Mouse (Mus musculus): ENCODE data around the gene Zfp114. TPM values are rescaled to one million over a fixed set of nuclear protein-coding genes. Genes with fewer than 3 reads are reported as not detected.

Zfp114 gene
- 3.8 TPM in 2 replicates for polyA plus RNA-seq (2015; fragmentation: Nextera tagmentation; extraction: Ambion mirVana)

DNA sequence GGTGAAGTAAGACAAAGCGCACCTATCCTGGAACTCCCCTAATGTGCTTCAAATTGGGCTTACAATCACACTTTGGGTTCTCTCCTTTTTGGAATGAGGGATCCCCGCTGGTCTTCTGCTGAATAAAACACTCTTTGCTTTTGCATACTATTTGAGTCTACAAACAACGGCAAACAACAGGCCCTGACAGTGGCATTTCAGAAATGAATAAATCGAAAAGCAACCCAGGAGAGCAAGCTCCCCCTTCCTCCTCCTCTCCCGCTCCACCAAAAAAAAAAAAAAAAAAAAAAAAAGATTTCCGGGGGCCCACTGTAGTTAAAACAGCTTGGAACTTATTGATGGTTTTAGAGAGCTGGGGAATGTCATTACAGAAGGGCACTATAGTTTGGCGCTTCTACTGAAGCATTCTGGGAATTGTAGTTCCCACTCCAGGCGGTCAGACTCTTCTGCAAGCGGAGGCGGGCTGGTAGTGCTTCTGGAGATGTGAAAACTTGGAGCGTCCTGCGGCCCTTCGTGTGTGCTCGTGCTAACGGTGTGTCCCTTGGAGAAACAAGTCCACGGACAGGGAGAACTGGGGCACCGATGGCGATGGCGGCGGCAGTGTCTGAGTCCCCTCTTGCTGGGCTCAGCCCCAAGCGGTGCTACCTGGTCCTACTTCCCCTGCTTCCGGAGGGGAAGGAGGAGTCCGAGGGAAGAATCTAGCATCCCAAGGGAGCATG, at the start of gene Zfp114:
Zfp114 (plus strand) TSS at position 443 of the 719 bp plus-strand sequence.
- H3K36me3 ChIP-seq = no peaks in the 10 kb centered on the region
- H3K27ac ChIP-seq = peak within 1 kb of the TSS; percentile 55; the same call in 1 of the 2 replicates
- H3K4me3 ChIP-seq (replicated peaks) = peak within 1 kb of the TSS; percentile 57
- ATAC-seq = peak; percentile 95
- H3K4me1 ChIP-seq (replicated peaks) = 0 out of 2 replicates have a peak, but pooled peaks cover 2% of the 10 kb centered on the region
- WGBS = 11% methylated on average over 23 of the region's 23 CpGs
- peak within 1 kb of the TSS; percentile 60 for H3K9ac ChIP-seq
- no peaks in the 10 kb centered on the region for H3K27me3 ChIP-seq (replicated peaks)
- no peaks in the 10 kb centered on the region for H3K9me3 ChIP-seq
- peak within 1 kb of the TSS; percentile 64 for H3K4me2 ChIP-seq (replicated peaks)

DNA sequence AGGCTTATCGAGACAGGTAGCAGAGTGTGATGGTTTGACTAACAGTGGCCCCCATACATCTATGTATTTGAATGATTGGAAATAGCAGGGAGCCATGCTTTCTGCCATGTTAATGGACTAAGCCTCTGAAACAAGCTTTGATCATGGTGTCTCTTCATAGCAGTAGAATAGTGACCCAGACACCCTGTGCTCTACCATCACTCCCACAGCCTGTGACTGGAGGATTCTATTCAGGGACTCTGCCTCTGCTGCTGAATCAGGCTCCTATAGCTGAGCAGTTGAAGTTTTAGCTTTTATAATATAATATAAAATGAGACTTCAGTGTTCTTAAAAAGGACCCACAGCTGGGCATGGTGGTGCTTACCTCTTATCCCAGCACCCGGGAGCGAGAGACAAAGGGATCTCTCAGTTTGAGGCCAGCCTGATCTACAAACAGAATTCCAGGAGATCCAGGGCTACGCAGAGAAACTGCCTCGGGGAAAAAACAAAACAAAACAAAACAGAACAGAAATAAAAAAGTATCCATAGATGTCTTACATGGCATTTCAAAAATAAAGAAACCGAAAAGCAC, 41.4 kb upstream of the Zfp114 start:
- 16% methylated on average over 6 of the region's 6 CpGs for WGBS
- H3K27me3 ChIP-seq (replicated peaks) = no peaks in the 10 kb centered on the region
- peak overlapping the region; percentile 43 for H3K9ac ChIP-seq
- H3K4me2 ChIP-seq (replicated peaks) = peak overlapping the region; percentile 75
- H3K9me3 ChIP-seq = no peaks in the 10 kb centered on the region
- peaks cover 7% of the 10 kb centered on the region for H3K36me3 ChIP-seq
- H3K27ac ChIP-seq = no peak overlapping the region
- H3K4me3 ChIP-seq (replicated peaks) = peak overlapping the region; percentile 72
- peak; percentile 46 for ATAC-seq
- peaks cover 5% of the 10 kb centered on the region; the same call in 1 of the 2 replicates for H3K4me1 ChIP-seq (replicated peaks)

GRCm38 (mm10) chr7:24133996-24134828, 40.6 kb upstream of the Zfp114 start, which contains the start of gene Zfp235:
Gene Zfp235 (plus strand): TSS chr7:24134169.
- H3K4me3 ChIP-seq (replicated peaks) = peak within 1 kb of the TSS; percentile 72
- H3K9ac ChIP-seq = peak within 1 kb of the TSS; percentile 74
- H3K27me3 ChIP-seq (replicated peaks) = no peaks in the 10 kb centered on the region
- H3K9me3 ChIP-seq = no peaks in the 10 kb centered on the region
- H3K27ac ChIP-seq = 0 out of 2 replicates have a peak within 1 kb of the TSS, but pooled peaks have one; percentile 33
- peak; percentile 98 for ATAC-seq
- H3K4me2 ChIP-seq (replicated peaks) = peak within 1 kb of the TSS; percentile 75
- H3K4me1 ChIP-seq (replicated peaks) = peaks cover 5% of the 10 kb centered on the region; the same call in 1 of the 2 replicates
- peaks cover 9% of the 10 kb centered on the region for H3K36me3 ChIP-seq
- WGBS = 3% methylated on average over 32 of the region's 32 CpGs

DNA sequence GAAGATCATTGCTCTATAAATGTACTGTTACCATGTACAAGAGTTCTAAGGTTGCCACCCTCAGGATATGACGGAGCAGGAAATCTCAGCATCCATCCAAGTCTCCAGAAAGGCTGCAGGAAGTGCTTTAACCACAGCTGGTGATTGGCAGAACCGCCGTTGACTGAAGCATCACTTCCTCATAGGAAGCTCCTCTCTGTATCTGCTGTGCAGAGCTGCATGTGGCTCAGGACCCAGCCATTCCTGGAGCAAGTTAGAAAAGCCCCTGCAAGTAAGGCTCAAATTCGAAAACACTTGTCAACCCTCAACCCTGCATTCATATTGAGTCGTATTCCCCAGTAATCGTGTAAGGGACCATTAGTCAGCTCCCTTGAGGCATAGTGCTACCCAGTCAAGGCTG, 32.3 kb upstream of the Zfp114 start:
- no peak overlapping the region for H3K9ac ChIP-seq
- H3K4me3 ChIP-seq (replicated peaks) = no peak overlapping the region
- H3K27ac ChIP-seq = no peak overlapping the region
- no peaks in the 10 kb centered on the region for H3K9me3 ChIP-seq
- WGBS = 92% methylated on average over 6 of the region's 6 CpGs
- H3K4me1 ChIP-seq (replicated peaks) = no peaks in the 10 kb centered on the region
- H3K27me3 ChIP-seq (replicated peaks) = no peaks in the 10 kb centered on the region
- no peak overlapping the region for H3K4me2 ChIP-seq (replicated peaks)
- H3K36me3 ChIP-seq = peaks cover 23% of the 10 kb centered on the region
- no peak for ATAC-seq

- H3K9ac ChIP-seq = no peak overlapping the region
- H3K4me3 ChIP-seq (replicated peaks) = no peak overlapping the region
- no peaks in the 10 kb centered on the region for H3K27me3 ChIP-seq (replicated peaks)
- H3K4me1 ChIP-seq (replicated peaks) = no peaks in the 10 kb centered on the region
- no peaks in the 10 kb centered on the region for H3K9me3 ChIP-seq
- H3K4me2 ChIP-seq (replicated peaks) = no peak overlapping the region
- H3K27ac ChIP-seq = no peak overlapping the region
- ATAC-seq = no peak
- whole genome bisulfite sequencing = 9% methylated on average over 1 of the region's 1 CpGs
- H3K36me3 ChIP-seq = no peaks in the 10 kb centered on the region
Observed at GRCm38 (mm10) chr7:24153272-24153671, 21.6 kb upstream of the Zfp114 start.

DNA sequence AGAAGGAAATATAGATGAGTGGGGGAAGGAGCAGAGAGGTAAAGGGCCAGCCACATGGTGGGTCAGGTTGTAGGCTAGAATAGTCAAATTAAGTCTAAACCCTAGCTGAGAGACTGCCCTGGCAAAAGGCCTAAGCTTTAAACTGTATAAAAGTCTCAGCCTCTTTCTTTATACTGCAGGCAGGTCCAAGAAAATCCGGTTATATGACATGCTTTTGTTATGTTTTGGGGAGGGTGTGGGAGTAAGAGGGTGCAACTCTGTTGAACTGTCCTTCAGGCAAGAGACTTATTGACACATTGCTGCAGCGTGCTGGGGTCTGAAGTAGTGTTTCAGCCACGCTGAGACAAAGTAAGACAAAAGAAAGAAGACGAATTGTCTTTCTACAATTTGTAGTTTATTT, 2.7 kb upstream of the Zfp114 start:
- Histone ChIP-seq H3K27ac (no peak overlapping the region), H3K36me3 (no peaks in the 10 kb centered on the region), H3K9me3 (no peaks in the 10 kb centered on the region), H3K4me1 (replicated peaks) (0 out of 2 replicates have a peak, but pooled peaks cover 2% of the 10 kb centered on the region), H3K9ac (no peak overlapping the region), H3K4me3 (replicated peaks) (no peak overlapping the region), H3K4me2 (replicated peaks) (no peak overlapping the region), H3K27me3 (replicated peaks) (no peaks in the 10 kb centered on the region)
- 50% methylated on average over 4 of the region's 4 CpGs for WGBS
- no peak for ATAC-seq

DNA sequence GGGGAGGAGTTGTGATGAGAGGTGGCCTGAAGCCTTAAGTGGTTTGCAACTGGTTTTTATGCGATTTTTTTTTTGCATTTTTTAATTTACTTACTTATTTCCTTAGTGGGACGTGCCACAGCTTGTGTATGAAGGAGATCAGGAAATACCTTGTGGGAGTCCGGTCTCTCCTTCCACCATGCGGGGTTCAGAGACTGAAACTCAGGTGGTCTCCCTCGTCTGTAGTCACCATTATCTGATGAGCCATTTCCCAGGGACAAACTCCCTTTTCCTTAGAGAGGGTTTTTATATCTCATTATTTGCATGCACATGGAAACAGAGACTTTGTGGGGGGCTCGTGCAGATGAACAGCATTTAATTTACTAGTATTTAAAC, 464 bp downstream of the Zfp114 start:
- Histone ChIP-seq H3K4me2 (replicated peaks) (peak overlapping the region; percentile 64), H3K4me3 (replicated peaks) (peak overlapping the region; percentile 57), H3K36me3 (no peaks in the 10 kb centered on the region), H3K27me3 (replicated peaks) (no peaks in the 10 kb centered on the region), H3K4me1 (replicated peaks) (0 out of 2 replicates have a peak, but pooled peaks cover 2% of the 10 kb centered on the region), H3K27ac (no peak overlapping the region), H3K9me3 (no peaks in the 10 kb centered on the region), H3K9ac (peak overlapping the region; percentile 60)
- no peak for ATAC-seq
- WGBS = 51% methylated on average over 6 of the region's 6 CpGs

- Histone ChIP-seq H3K27ac (no peak overlapping the region), H3K36me3 (no peaks in the 10 kb centered on the region), H3K9ac (no peak overlapping the region), H3K4me2 (replicated peaks) (no peak overlapping the region), H3K4me1 (replicated peaks) (no peaks in the 10 kb centered on the region), H3K27me3 (replicated peaks) (no peaks in the 10 kb centered on the region), H3K4me3 (replicated peaks) (no peak overlapping the region), H3K9me3 (no peaks in the 10 kb centered on the region)
- no peak for ATAC-seq
- 72% methylated on average over 1 of the region's 1 CpGs for WGBS
Observed at GRCm38 (mm10) chr7:24187611-24188010, 12.8 kb downstream of the Zfp114 start.

DNA sequence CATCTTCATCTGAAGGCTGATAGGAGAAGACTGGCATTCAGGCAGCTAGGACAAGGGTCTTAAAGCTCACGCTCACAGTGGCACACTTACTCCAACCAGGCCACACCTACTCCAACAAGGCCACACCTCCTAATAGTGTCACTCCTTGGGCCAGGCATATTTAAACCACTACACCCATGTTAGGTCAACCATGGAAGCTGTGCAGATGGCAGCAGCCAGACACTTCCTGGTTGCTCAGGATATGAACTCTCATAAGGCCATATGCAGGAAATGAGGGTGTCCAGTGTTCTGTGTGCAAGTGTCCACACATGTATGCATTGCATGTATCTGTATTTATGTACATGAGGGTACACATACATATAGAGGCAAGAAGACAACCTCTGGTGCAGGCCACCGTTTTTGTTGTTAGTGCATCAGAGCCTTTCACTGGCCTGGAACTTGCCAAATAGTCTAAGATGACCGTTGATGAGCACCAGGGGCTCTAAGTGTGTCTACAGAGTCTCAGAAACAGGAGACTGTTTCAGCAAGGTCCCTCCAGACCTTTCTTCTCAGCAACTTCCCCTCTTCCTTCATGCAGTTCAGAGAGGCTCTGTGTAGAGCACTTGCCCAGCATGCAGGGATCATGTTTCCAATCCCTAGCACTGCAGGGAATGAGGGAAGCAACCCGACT, 14.2 kb downstream of the Zfp114 start:
- Histone ChIP-seq H3K9ac (no peak overlapping the region), H3K36me3 (peaks cover under 1% of the 10 kb centered on the region; the same call in 1 of the 2 replicates), H3K4me3 (replicated peaks) (no peak overlapping the region), H3K4me2 (replicated peaks) (no peak overlapping the region), H3K9me3 (no peaks in the 10 kb centered on the region), H3K27ac (no peak overlapping the region), H3K27me3 (replicated peaks) (no peaks in the 10 kb centered on the region), H3K4me1 (replicated peaks) (no peaks in the 10 kb centered on the region)
- WGBS = 67% methylated on average over 4 of the region's 4 CpGs
- ATAC-seq = no peak

DNA sequence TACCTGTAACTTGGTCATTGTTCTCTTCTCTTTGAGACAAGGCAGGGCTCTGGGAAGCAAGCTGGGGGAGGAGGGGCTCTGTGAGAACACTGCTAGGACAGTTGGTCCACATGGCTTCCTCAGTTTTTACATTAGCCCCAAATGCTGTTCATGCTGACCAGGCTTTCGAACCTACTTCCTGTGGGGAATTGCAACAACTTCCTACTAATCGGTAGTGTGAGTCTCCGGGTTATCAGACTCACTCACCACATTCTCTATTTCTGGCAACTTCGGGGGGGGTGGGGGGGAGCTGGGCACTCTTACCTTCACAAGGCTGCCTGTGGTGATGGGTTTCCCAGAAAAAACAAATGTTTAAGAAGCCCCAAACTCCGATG, 14.7 kb downstream of the Zfp114 start:
- H3K27me3 ChIP-seq (replicated peaks) = no peaks in the 10 kb centered on the region
- no peaks in the 10 kb centered on the region for H3K4me1 ChIP-seq (replicated peaks)
- 70% methylated on average over 5 of the region's 5 CpGs for WGBS

DNA sequence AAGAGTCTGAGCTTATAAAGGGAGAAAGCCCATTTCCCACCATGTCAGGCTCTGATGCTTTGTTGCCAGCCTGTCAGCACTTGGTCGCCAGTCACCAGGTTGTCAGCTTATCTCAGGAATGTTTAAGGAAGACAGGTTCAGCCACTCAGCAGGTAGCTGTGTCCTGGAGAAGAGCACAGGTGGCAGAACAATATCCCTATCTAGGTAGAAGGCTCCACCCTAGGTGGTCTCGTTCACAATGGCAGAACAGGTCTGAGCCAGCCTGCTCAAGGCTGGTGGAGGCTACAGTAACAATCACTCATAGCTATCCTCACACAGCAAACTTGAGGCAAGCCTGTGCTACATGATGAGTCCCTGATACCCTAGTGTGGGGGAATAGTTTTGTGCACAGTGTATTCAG, 16.5 kb downstream of the Zfp114 start:
- Histone ChIP-seq H3K4me2 (replicated peaks) (no peak overlapping the region), H3K36me3 (peaks cover 10% of the 10 kb centered on the region), H3K27ac (no peak overlapping the region), H3K4me1 (replicated peaks) (no peaks in the 10 kb centered on the region), H3K4me3 (replicated peaks) (no peak overlapping the region), H3K27me3 (replicated peaks) (no peaks in the 10 kb centered on the region), H3K9me3 (no peaks in the 10 kb centered on the region), H3K9ac (no peak overlapping the region)
- no peak for ATAC-seq
- WGBS = 75% methylated on average over 2 of the region's 2 CpGs

More for the DNA sequence above, 14.7 kb downstream of the Zfp114 start:
- H3K4me3 ChIP-seq (replicated peaks) = no peak overlapping the region
- no peak overlapping the region for H3K9ac ChIP-seq
- no peak overlapping the region for H3K27ac ChIP-seq
- peaks cover 6% of the 10 kb centered on the region for H3K36me3 ChIP-seq
- no peak for ATAC-seq
- no peaks in the 10 kb centered on the region for H3K9me3 ChIP-seq
- no peak overlapping the region for H3K4me2 ChIP-seq (replicated peaks)

DNA sequence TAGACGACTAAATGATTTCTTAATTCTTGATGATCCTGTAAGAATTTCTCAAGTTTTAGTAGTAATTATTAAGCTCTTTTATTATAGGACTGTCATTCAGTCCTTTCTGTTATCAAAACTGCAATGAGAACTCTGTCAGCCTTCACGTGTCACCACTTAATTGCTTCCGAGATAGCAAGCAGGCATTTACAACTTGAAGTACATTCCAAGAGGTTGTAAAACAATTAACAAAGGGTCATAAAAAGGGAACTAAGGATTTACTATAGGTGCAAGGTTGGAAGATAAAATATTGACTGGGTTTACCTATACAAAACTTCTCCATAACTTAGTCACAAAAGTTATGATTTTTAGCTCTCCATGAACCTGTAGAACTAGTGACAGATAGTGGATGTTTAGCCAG, 18.3 kb downstream of the Zfp114 start:
- no peaks in the 10 kb centered on the region for H3K27me3 ChIP-seq (replicated peaks)
- no peak overlapping the region for H3K9ac ChIP-seq
- ATAC-seq = peak; percentile 79
- 53% methylated on average over 3 of the region's 3 CpGs for WGBS
- H3K9me3 ChIP-seq = no peaks in the 10 kb centered on the region
- no peaks in the 10 kb centered on the region for H3K4me1 ChIP-seq (replicated peaks)
- H3K4me2 ChIP-seq (replicated peaks) = no peak overlapping the region
- H3K4me3 ChIP-seq (replicated peaks) = no peak overlapping the region
- H3K36me3 ChIP-seq = peaks cover 18% of the 10 kb centered on the region
- H3K27ac ChIP-seq = no peak overlapping the region

All from intestine, embryonic 15.5 days (tissue).